Mouse (Mus musculus): ENCODE results near the gene Gm13088.
"Not testable (repeated sequence)": the region's sequence is repeated elsewhere in the genome, so short reads cannot be mapped to it uniquely, and the experiment has no call there.

The Gm13088 gene

DNA sequence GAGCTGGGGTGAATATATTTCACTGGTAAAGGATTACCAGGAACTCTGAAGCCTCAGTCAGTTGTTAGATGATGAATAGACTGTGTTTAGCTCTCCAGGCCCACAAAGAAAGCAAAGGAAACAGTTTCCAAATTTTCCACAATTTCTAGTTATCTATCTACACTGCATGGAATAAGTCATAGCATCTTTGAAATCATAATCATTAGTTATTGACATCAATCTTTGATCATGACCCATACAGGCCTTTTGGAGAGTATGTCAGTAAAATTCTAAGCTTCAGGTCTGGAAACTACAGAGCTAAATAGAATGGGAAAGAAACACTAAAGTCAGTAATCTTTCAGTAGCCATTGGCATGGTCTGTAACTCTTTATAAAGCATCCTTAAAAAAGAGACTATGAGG, at the start of gene Gm13088:
Gene Gm13088 (minus strand): TSS at position 101 of the 400 bp plus-strand sequence.
- DNase-seq = not testable (repeated sequence)

DNA sequence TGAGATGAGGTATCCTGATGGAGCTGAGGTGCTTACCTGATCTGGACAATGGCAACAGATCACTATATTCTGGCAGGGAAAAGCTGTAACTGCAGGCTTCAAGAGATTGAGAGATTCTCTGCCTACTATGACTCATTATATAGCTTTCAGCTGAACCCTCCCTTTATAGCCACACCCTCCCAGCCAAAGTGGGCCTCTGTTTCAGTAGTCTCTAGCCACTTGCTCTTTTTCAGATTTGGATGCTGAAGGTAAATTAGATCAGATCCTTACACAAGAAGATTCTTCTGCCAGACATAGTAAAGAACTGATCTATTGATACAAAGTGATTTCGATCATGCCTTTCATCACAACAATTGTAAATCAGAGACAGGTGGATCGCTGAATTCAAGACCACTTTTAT, 45.6 kb upstream of the Gm13088 start, which contains the start of gene Gm13089:
Gene Gm13089 (minus strand): TSS at position 101 of the 400 bp plus-strand sequence.
- no peak for DNase-seq

DNA sequence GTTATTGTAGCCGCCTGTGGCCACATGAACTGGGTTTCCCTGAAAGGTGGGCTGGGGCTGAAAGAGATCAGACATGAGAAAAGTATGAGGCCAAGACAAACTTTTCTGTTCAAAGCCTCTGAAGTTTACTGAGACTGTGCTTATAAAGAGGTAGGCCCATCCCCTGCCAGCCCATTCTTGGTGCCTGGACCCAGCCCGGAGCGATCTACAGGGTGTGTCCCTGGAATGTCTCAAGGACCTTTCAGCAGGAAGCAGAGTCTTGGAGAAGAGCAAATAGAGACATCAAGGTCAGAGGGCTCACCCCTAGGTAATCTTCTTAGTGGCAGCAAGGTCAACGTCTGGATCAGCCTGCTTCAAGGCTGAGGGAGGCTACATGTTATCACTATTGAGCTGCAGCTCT, 38.9 kb downstream of the Gm13088 start:
- DNase-seq = not testable (repeated sequence)

DNA sequence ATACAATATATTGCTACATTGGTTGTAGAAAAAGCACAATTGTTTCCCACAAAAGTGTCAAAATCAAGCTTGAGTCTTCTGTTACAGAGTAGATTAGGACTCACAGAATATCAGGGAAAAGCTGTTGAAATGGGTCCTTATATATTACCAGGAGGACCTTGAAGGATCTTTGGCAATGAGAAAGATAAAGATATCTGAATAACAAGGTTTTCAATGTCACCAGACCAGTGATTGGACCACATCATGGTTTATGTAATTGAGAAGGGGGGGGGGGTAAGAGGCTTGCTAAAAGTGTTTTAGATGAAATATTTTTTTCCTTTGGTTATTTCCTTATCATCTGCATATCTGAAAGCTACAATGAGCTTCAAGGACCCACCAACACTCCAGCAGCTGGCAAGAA, 42.3 kb downstream of the Gm13088 start, which contains the start of gene Gm13083:
Gene Gm13083 (plus strand): TSS at position 301 of the 400 bp plus-strand sequence.
- DNase-seq = not testable (repeated sequence)

DNA sequence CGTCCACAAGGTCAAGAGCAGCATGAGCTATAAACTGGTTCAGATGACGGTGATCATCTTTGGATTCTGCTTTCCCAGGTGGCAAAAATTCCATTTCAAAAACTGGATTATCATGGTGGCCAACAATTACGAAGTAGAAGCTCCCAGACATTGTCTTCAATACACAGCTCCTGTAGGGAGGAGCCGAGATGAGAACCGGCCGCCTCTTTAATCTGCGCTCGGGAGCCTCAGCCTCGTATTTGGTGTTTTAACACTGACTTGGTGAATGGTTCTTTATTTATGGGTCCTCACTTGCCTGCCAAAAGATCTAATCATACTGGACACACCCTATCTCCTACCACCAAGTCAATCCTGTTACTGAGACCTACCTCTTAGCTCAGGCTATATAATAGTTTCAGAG, 45.1 kb downstream of the Gm13088 start:
- DNase-seq = not testable (repeated sequence)
